Mouse (Mus musculus) stomach, postnatal 0 days (tissue): ENCODE measurements around the gene Commd1. TPM values are rescaled to one million over a fixed set of nuclear protein-coding genes. Genes with fewer than 3 reads are reported as not detected.

Experiments
- ATAC-seq: fragments of 200-750 bp; cut with Nextera tagmentation; 2 replicates; pipeline ENCODE4 v1.8.0; 2017; ENCODE audit not compliant: low FRiP score, low TSS enrichment
- DNase-seq: peaks from one replicate; pipeline ENCODE4 v3.0.0-alpha.2; 2016; ENCODE audit warnings: low spot score
- H3K27ac ChIP-seq: fragments of 300-500 bp; sonication (generic); replicated peaks from 2 replicates; pipeline ENCODE4 v1.5.1; 2014; ENCODE audit warnings: mild to moderate bottlenecking, control low read depth
- H3K27me3 ChIP-seq: fragments of 300-500 bp; sonication (generic); 2 replicates; pipeline ENCODE4 v1.6.1; 2014; ENCODE audit warnings: low read length; ENCODE audit not compliant: control insufficient read depth, insufficient read depth
- H3K36me3 ChIP-seq: fragments of 300-500 bp; sonication (generic); 2 replicates; pipeline ENCODE4 v1.6.1; 2014; ENCODE audit warnings: low read length, mixed read lengths; ENCODE audit not compliant: control insufficient read depth, insufficient read depth
- H3K4me1 ChIP-seq: fragments of 300-500 bp; sonication (generic); replicated peaks from 2 replicates; pipeline ENCODE4 v1.6.1; 2014; ENCODE audit warnings: antibody characterized with exemption; ENCODE audit not compliant: control insufficient read depth, insufficient read depth
- H3K4me2 ChIP-seq: fragments of 300-500 bp; sonication (generic); replicated peaks from 2 replicates; pipeline ENCODE4 v1.6.1; 2014; ENCODE audit warnings: low read depth, mild to moderate bottlenecking, control low read depth, moderate library complexity
- H3K4me3 ChIP-seq: fragments of 300-500 bp; sonication (generic); 2 replicates; pipeline ENCODE4 v1.5.1; 2014; ENCODE audit warnings: low read depth, low read length, control low read depth
- H3K9ac ChIP-seq: fragments of 300-500 bp; sonication (generic); 2 replicates; pipeline ENCODE4 v1.6.1; 2014; ENCODE audit warnings: mild to moderate bottlenecking, low read length, control low read depth, mixed read lengths
- H3K9me3 ChIP-seq: fragments of 300-500 bp; sonication (generic); 2 replicates; pipeline ENCODE4 v1.6.1; 2016; ENCODE audit warnings: low read length; ENCODE audit not compliant: control insufficient read depth
- CTCF ChIP-seq: IDR thresholded peaks from 2 replicates; pipeline ENCODE4 v1.5.1; 2016; ENCODE audit warnings: antibody characterized with exemption, low read depth, mild to moderate bottlenecking, moderate library complexity
- EP300 ChIP-seq: optimal IDR thresholded peaks from 2 replicates; pipeline ENCODE3; 2016; ENCODE audit warnings: antibody characterized with exemption
- WGBS: fragments of 180-500 bp; shearing (Covaris S2); extraction: QIAGEN DNeasy Blood & Tissue Kit; methylation state at CpG from one replicate; pipeline ENCODE4 v1.1.7; 2014; 5-methylcytosine and 5-hydroxymethylcytosine counted together
- polyA plus RNA-seq: library from polyadenylated mRNA; unstranded; fragments of >200 nt; fragmentation: Nextera tagmentation; extraction: Ambion mirVana; gene quantifications from 2 replicates; pipeline ENCODE4 v1.2.1, GENCODE M21; 2015

Commd1 gene
- polyA plus RNA-seq, 1 experiment from 2014 or later: 269 TPM

GRCm38 (mm10) chr11:22879645-22880044 is 102.5 kb downstream of the Commd1 start:
- WGBS: 82% methylated on average over 4 of the region's 4 CpGs
- no peaks in the 10 kb centered on the region for H3K9me3 ChIP-seq
- TF ChIP-seq EP300 (no peak), CTCF (no peak)
- no peak overlapping the region for H3K4me3 ChIP-seq
- H3K4me1 ChIP-seq: no peaks in the 10 kb centered on the region
- ATAC-seq: no peak
- no peak overlapping the region for H3K9ac ChIP-seq
- H3K36me3 ChIP-seq: no peaks in the 10 kb centered on the region
- no peak for DNase-seq
- H3K27ac ChIP-seq: no peak overlapping the region
- H3K27me3 ChIP-seq: no peaks in the 10 kb centered on the region
- no peak overlapping the region for H3K4me2 ChIP-seq

- Histone ChIP-seq H3K4me1 (no peaks in the 10 kb centered on the region), H3K9me3 (no peaks in the 10 kb centered on the region), H3K4me3 (no peak overlapping the region), H3K9ac (no peak overlapping the region), H3K4me2 (no peak overlapping the region), H3K36me3 (no peaks in the 10 kb centered on the region), H3K27ac (no peak overlapping the region), H3K27me3 (no peaks in the 10 kb centered on the region)
- DNase-seq (no peak), ATAC-seq (no peak)
- WGBS: 82% methylated on average over 3 of the region's 3 CpGs
- TF ChIP-seq EP300 (no peak), CTCF (no peak)
These were observed 105.4 kb downstream of the Commd1 start for GRCm38 (mm10) chr11:22876680-22877330.

GRCm38 (mm10) chr11:22875279-22875678 is 106.9 kb downstream of the Commd1 start:
- no peaks in the 10 kb centered on the region for H3K4me1 ChIP-seq
- H3K4me2 ChIP-seq: no peak overlapping the region
- no peaks in the 10 kb centered on the region for H3K27me3 ChIP-seq
- no peak overlapping the region for H3K9ac ChIP-seq
- TF ChIP-seq CTCF (no peak), EP300 (no peak)
- WGBS: 77% methylated on average over 4 of the region's 4 CpGs
- ATAC-seq (no peak), DNase-seq (no peak)
- H3K4me3 ChIP-seq: no peak overlapping the region
- no peak overlapping the region for H3K27ac ChIP-seq
- H3K9me3 ChIP-seq: no peaks in the 10 kb centered on the region
- no peaks in the 10 kb centered on the region for H3K36me3 ChIP-seq

- DNase-seq (no peak), ATAC-seq (no peak)
- Histone ChIP-seq H3K4me2 (no peak overlapping the region), H3K36me3 (no peaks in the 10 kb centered on the region), H3K4me1 (no peaks in the 10 kb centered on the region), H3K27ac (no peak overlapping the region), H3K9me3 (no peaks in the 10 kb centered on the region), H3K27me3 (no peaks in the 10 kb centered on the region), H3K9ac (no peak overlapping the region), H3K4me3 (no peak overlapping the region)
- WGBS: 62% methylated on average over 6 of the region's 6 CpGs
- TF ChIP-seq CTCF (no peak), EP300 (no peak)
These were observed 107.4 kb downstream of the Commd1 start for GRCm38 (mm10) chr11:22874747-22875146.

GRCm38 (mm10) chr11:22873383-22873782 is 108.8 kb downstream of the Commd1 start:
- no peak for TF ChIP-seq EP300
- TF ChIP-seq CTCF: no peak
- Histone ChIP-seq H3K4me2 (no peak overlapping the region), H3K4me3 (no peak overlapping the region), H3K27me3 (no peaks in the 10 kb centered on the region), H3K4me1 (no peaks in the 10 kb centered on the region), H3K36me3 (no peaks in the 10 kb centered on the region), H3K27ac (peak overlapping the region; percentile 78), H3K9me3 (no peaks in the 10 kb centered on the region), H3K9ac (no peak overlapping the region)
- no peak for ATAC-seq
- DNase-seq: no peak
- WGBS: 56% methylated on average over 4 of the region's 4 CpGs

- H3K4me1 ChIP-seq: no peaks in the 10 kb centered on the region
- H3K36me3 ChIP-seq: no peaks in the 10 kb centered on the region
- H3K4me3 ChIP-seq: no peak overlapping the region
- ATAC-seq (no peak), DNase-seq (no peak)
- H3K9me3 ChIP-seq: no peaks in the 10 kb centered on the region
- H3K27ac ChIP-seq: peak overlapping the region; percentile 63
- TF ChIP-seq EP300 (no peak), CTCF (no peak)
- no peak overlapping the region for H3K9ac ChIP-seq
- H3K4me2 ChIP-seq: peak overlapping the region; percentile 20; the same call in 1 of the 2 replicates
- WGBS: 47% methylated on average over 4 of the region's 4 CpGs
- no peaks in the 10 kb centered on the region for H3K27me3 ChIP-seq
These were observed 109.9 kb downstream of the Commd1 start for GRCm38 (mm10) chr11:22872307-22872680.
